Mouse (Mus musculus) testis, postnatal 14 days (tissue): Measurements from ENCODE around the gene Cul1.
"Not testable (repeated sequence)": the region's sequence is repeated elsewhere in the genome, so short reads cannot be mapped to it uniquely, and the experiment has no call there.

ENCODE experiments used
- DNase-seq: peaks from one replicate; pipeline ENCODE4 v3.0.0; 2021; ENCODE audit warnings: low spot score

The Cul1 gene

GRCm38 (mm10) chr6:47453098-47453497, at the start of gene Cul1:
Gene Cul1, plus strand, starts transcription at chr6:47453398.
- DNase-seq = no peak

DNA sequence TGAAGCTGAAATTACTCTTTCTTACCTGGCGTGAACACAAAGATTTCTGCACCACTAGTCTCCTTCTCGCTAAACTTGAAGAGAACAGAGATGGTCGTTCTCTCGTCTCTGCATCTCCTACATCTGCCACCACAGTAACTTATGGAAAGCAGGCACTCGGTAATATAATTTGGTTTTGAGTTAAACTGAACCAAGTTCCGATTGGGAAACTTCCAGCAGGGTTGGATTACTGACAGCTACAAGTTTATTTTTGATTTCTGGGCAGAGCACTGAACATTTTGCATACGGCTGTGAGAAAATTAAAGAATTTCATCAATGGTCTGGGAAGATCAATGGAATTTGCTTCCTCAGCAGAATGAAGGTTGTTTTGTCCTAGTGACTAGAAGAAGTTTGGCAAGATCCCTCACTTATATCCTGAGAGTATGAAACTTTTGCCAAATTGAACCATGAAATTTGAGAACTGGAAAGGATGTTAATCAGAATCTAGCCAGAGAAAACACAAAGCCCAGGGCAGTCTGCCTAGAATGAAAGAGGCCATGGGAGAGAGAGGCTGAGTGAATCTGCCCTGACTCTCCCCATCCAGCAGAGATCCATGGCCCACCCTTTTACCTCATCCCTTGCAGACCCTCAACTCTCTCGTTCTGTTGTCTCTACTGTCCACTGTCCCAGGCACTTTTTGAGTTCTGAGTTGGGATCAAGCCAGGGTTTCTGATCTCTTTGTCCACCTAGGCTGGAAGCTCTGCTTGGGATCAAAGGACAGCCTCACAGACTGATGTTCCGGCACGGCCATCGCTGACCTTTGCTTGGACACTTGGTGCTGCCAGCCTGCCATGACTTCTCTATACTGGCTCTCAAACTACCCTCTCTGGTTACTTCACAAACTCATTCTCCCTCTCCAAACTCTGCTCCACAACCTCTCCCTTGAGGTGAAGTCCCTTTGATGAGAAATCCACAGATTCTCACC, 48.5 kb upstream of the Cul1 start:
- DNase-seq = no peak

DNA sequence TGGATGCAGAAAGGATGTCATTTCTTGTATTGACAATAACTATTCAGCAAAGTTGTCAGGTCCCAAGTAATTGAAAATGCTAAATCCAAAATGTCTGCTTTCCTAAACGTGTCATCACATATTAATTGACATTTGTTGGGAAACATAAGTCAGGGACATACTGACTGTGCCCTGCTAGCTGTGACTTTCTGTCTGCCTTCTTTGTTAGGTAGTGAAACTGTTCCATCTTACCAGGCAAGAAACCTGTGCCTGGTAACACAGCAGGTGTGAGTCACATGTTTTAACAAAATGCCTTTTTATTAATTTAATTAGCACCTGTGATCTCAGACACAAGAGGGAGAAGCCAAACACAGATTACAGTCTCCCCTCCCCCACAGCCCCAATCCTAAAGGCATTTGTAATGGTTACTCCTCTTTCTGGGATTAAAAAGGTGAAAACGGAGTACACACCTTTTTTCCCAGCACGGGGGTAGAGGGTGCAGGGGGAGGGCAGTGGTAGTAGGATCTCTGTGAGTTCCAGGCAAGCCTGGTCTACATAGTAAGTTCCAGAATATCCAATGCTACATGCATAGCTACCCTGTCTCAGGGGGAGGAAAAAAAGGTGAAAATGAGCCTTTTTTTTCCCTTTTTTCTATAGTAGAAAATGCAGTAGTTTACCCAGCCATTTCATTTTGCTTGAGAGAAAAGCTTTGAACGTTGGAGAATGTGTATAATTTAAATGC, 40.2 kb upstream of the Cul1 start:
- DNase-seq = no peak

GRCm38 (mm10) chr6:47413656-47414055, 39.5 kb upstream of the Cul1 start:
- DNase-seq = no peak

- no peak for DNase-seq
Measured at GRCm38 (mm10) chr6:47418691-47419090, 34.5 kb upstream of the Cul1 start.

- no peak for DNase-seq
Measured at GRCm38 (mm10) chr6:47420156-47420555, 33.0 kb upstream of the Cul1 start.

- no peak for DNase-seq
Measured at GRCm38 (mm10) chr6:47421221-47421620, 32.0 kb upstream of the Cul1 start.

- no peak for DNase-seq
Measured at GRCm38 (mm10) chr6:47426136-47426535, 27.1 kb upstream of the Cul1 start.

GRCm38 (mm10) chr6:47426556-47426955, 26.6 kb upstream of the Cul1 start:
- DNase-seq = not testable (repeated sequence)

GRCm38 (mm10) chr6:47432795-47433194, 20.4 kb upstream of the Cul1 start:
- not testable (repeated sequence) for DNase-seq

- no peak for DNase-seq
Measured at GRCm38 (mm10) chr6:47440080-47440479, 13.1 kb upstream of the Cul1 start.

GRCm38 (mm10) chr6:47447658-47448057, 5.5 kb upstream of the Cul1 start:
- no peak for DNase-seq

DNA sequence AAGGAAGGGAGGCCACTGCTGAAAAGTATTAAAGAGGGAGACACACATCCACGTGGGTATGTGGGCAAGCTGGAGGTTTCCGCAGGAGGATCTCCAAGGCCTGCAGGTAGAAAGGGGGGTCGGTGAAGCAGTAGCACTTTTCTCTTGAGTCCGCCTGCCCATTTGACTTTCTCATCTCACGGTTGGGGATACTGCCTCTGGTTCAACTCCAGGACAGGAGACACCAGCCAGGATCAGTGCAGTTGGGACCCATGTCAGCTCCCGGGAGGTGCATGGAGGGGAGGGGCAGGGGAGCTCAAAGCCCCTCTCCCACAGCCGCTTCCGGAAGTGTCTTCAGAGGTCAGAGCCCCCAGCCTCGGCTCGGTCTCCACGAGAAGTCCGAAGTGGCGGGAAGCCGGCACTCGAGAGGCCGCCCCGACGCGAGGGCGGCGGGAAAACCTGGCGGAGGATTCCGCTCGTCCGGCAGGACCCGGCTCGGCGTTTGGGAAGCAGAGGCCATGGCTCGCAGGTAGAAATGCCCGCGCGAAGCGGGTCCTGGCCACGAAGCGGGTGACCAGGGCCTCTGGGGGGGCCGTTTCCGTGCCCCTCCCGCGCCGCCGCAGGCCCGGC, 428 bp downstream of the Cul1 start:
- peak; percentile 88 for DNase-seq

DNA sequence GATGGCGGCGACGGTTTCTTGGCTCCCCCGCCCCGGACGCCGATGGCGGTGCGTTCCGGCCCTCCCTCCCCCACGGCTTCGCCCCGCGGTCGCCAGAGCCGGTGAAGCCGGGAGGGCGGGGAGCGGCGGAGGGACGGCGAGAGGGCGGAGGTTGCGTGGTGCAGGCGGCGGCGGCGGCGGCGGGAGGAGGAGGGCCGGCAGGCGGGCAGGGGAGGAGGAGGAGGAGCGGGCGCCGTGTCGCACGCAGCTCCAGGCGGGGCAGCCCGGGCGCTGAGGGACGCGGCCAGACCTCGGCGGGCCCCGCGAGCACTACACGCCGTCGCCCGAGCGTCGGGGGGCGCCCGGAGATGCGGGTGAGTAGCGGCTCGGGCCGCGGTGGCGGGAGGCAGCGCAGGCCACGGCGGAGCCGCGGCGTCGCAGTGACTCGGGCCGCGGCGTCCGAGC, 955 bp downstream of the Cul1 start:
- peak; percentile 82 for DNase-seq

GRCm38 (mm10) chr6:47454575-47455571, 1.7 kb downstream of the Cul1 start:
- peak; percentile 82 for DNase-seq

DNA sequence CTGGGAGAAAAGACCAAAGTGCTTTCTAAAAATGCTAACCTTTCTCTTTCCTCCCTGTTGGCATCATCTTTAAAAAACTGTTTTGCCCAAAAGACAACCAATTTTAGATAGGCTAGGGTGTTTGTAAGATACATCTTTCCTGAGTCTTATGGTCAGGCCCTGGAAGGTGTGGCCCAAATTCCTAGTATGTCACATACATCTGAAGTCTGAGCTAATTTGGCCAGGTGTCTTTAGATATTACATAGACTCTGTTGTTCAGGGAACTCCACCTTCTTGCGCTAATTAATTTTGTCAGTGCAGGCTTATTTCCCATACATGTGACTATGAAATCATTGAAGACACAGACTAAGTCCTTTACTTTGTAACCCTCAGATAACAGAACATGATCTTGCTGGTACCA, 2.6 kb downstream of the Cul1 start:
- DNase-seq = no peak

DNA sequence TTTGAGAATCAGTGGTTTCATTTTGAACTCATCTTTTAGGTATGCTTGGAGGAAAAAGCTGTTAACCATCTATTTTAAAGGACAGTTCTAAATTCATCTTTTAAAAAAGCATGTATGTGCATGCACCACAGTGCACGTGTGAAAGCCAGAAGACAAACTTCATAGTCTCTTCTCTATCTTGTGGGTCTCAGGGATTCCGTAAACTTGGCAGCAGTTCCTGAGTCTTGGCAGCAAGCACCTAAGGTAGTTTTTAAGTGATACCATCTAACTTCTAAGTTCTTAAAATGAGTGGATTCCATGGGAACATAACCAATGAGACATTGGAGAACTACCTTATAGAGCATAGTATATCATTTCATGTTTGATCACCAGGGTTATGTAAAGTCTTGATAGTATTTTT, 3.7 kb downstream of the Cul1 start:
- no peak for DNase-seq

DNA sequence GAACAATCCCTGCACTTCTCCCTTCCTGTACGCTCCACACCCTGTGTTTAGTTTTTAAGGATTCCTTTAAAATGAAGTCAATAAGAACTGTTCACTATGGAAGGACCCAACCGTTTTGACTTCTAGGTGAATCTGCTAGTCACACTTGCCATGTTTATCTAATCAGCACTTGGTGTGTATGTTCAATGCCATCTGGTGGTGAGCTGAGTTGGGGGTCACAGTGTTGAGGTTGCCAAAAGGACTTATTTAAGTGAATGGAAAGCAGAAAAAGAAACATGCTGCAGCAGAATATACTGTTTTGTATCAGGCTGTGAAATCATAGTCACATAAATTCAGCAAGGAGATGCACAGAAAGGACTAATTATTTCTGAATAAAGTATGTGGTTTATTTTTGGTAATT, 12.2 kb downstream of the Cul1 start:
- DNase-seq = no peak

GRCm38 (mm10) chr6:47466488-47466887, 13.3 kb downstream of the Cul1 start:
- DNase-seq = no peak

DNA sequence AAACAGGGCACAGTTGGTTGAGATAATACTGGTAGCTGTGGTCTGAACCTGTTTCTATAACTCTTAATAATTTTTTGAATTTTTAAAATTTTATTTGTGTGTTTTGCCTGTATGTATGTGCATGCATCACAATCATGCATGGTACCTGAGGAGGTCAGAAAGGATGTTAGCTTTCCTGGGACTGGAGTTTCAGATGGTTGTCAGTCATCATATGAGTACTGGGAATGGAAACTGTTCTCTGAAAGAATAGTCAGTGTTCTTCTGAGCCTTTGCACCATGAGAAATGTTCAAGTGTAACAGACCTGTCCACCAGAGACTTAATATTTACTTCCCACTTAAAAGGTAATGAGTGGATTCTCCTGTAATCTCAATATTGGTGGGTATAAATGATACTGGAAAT, 13.9 kb downstream of the Cul1 start:
- no peak for DNase-seq

- DNase-seq = no peak
Measured at GRCm38 (mm10) chr6:47469760-47470159, 16.6 kb downstream of the Cul1 start.
